Mouse (Mus musculus): ENCODE data around the gene Hist2h2be.

Gene Hist2h2be

GRCm38 (mm10) chr3:96262216-96262875, 41.4 kb downstream of the Hist2h2be start:
- DNase-seq (ENCODE audit: low spot score in 2 of 2) = peak; percentile 80 to 85

- peak; percentile 99 for DNase-seq (ENCODE audit: low spot score in 2 of 2)
These were observed 42.1 kb downstream of the Hist2h2be start, which contains the start of gene Hist2h4 for GRCm38 (mm10) chr3:96262979-96263550. Hist2h4 (minus strand) TSS chr3:96263311.

- DNase-seq (ENCODE audit: low spot score in 2 of 2) = peak; percentile 51 to 71
These were observed 42.9 kb downstream of the Hist2h2be start for GRCm38 (mm10) chr3:96263558-96264403.

GRCm38 (mm10) chr3:96264404-96264949, 43.6 kb downstream of the Hist2h2be start:
- no peak for DNase-seq (ENCODE audit: low spot score in 2 of 2)

- DNase-seq (ENCODE audit: low spot score in 2 of 2) = no peak
These were observed 45.3 kb downstream of the Hist2h2be start for GRCm38 (mm10) chr3:96266132-96266710.

GRCm38 (mm10) chr3:96267541-96267940, 46.6 kb downstream of the Hist2h2be start:
- DNase-seq (ENCODE audit: low spot score in 2 of 2) = no peak

GRCm38 (mm10) chr3:96268051-96268775, 47.3 kb downstream of the Hist2h2be start, which contains the start of gene Hist2h3b:
Hist2h3b (plus strand) TSS chr3:96268654.
- peak; percentile 80 to 84 for DNase-seq (ENCODE audit: low spot score in 2 of 2)

GRCm38 (mm10) chr3:96268776-96269378, 48.0 kb downstream of the Hist2h2be start:
- DNase-seq (ENCODE audit: low spot score in 2 of 2) = peak in 1 of 2 experiments; percentile 43

GRCm38 (mm10) chr3:96269511-96270474, 48.9 kb downstream of the Hist2h2be start, which contains the start of gene Hist2h2bb:
Hist2h2bb (plus strand) TSS chr3:96269752.
- DNase-seq (ENCODE audit: low spot score in 2 of 2) = peak; percentile 94 to 96
